Mouse (Mus musculus): ENCODE results near the gene Cib2. TPM values are rescaled to one million over a fixed set of nuclear protein-coding genes. Genes with fewer than 3 reads are reported as not detected.

Gene Cib2
- polyA plus RNA-seq, 1 experiment from 2014 or later = 43.2 TPM

- 60% methylated on average over 1 of the region's 1 CpGs for WGBS
- ATAC-seq (replicated peaks) = no peak
- H3K4me2 ChIP-seq = no peak overlapping the region
- no peak overlapping the region for H3K4me3 ChIP-seq
- H3K4me1 ChIP-seq = peaks cover 19% of the 10 kb centered on the region
- no peaks in the 10 kb centered on the region for H3K9me3 ChIP-seq
- no peak overlapping the region for H3K9ac ChIP-seq
- H3K27ac ChIP-seq = no peak overlapping the region
- H3K27me3 ChIP-seq (replicated peaks) = no peaks in the 10 kb centered on the region
- H3K36me3 ChIP-seq (replicated peaks) = no peaks in the 10 kb centered on the region
Observed at GRCm38 (mm10) chr9:54583712-54584111, 23.7 kb upstream of the Cib2 start.

GRCm38 (mm10) chr9:54571130-54571839 is 11.3 kb upstream of the Cib2 start:
- ATAC-seq (replicated peaks) = no peak
- H3K4me2 ChIP-seq = no peak overlapping the region
- H3K27me3 ChIP-seq (replicated peaks) = no peaks in the 10 kb centered on the region
- H3K9ac ChIP-seq = no peak overlapping the region
- H3K36me3 ChIP-seq (replicated peaks) = no peaks in the 10 kb centered on the region
- no peak overlapping the region for H3K4me3 ChIP-seq
- H3K9me3 ChIP-seq = no peaks in the 10 kb centered on the region
- WGBS = 84% methylated on average over 9 of the region's 9 CpGs
- H3K4me1 ChIP-seq = no peaks in the 10 kb centered on the region
- no peak overlapping the region for H3K27ac ChIP-seq

- no peaks in the 10 kb centered on the region for H3K4me1 ChIP-seq
- H3K4me2 ChIP-seq = no peak overlapping the region
- ATAC-seq (replicated peaks) = no peak
- H3K27me3 ChIP-seq (replicated peaks) = no peaks in the 10 kb centered on the region
- WGBS = 31% methylated on average over 2 of the region's 2 CpGs
- H3K9me3 ChIP-seq = no peaks in the 10 kb centered on the region
- H3K9ac ChIP-seq = no peak overlapping the region
- no peaks in the 10 kb centered on the region for H3K36me3 ChIP-seq (replicated peaks)
- H3K27ac ChIP-seq = no peak overlapping the region
- no peak overlapping the region for H3K4me3 ChIP-seq
Observed at GRCm38 (mm10) chr9:54568732-54569131, 8.7 kb upstream of the Cib2 start.

GRCm38 (mm10) chr9:54566958-54567357 is 6.9 kb upstream of the Cib2 start:
- WGBS = 71% methylated on average over 4 of the region's 4 CpGs
- H3K4me2 ChIP-seq = no peak overlapping the region
- no peaks in the 10 kb centered on the region for H3K4me1 ChIP-seq
- no peak overlapping the region for H3K9ac ChIP-seq
- H3K4me3 ChIP-seq = no peak overlapping the region
- ATAC-seq (replicated peaks) = no peak
- H3K27me3 ChIP-seq (replicated peaks) = no peaks in the 10 kb centered on the region
- H3K9me3 ChIP-seq = no peaks in the 10 kb centered on the region
- H3K36me3 ChIP-seq (replicated peaks) = no peaks in the 10 kb centered on the region
- H3K27ac ChIP-seq = no peak overlapping the region

GRCm38 (mm10) chr9:54560831-54561601 is 998 bp upstream of the Cib2 start:
- Histone ChIP-seq H3K9me3 (no peaks in the 10 kb centered on the region), H3K9ac (no peak overlapping the region), H3K4me1 (peaks cover 8% of the 10 kb centered on the region; the same call in 1 of the 2 replicates), H3K27ac (no peak overlapping the region), H3K4me2 (0 out of 2 replicates have a peak overlapping the region, but pooled peaks have one; percentile 77), H3K36me3 (replicated peaks) (no peaks in the 10 kb centered on the region), H3K4me3 (no peak overlapping the region), H3K27me3 (replicated peaks) (no peaks in the 10 kb centered on the region)
- WGBS = 89% methylated on average over 8 of the region's 8 CpGs
- no peak for ATAC-seq (replicated peaks)

- 76% methylated on average over 8 of the region's 8 CpGs for WGBS
- Histone ChIP-seq H3K4me2 (no peak overlapping the region), H3K27ac (no peak overlapping the region), H3K4me1 (peaks cover 8% of the 10 kb centered on the region; the same call in 1 of the 2 replicates), H3K4me3 (no peak overlapping the region), H3K9me3 (no peaks in the 10 kb centered on the region), H3K36me3 (replicated peaks) (no peaks in the 10 kb centered on the region), H3K9ac (no peak overlapping the region), H3K27me3 (replicated peaks) (no peaks in the 10 kb centered on the region)
- ATAC-seq (replicated peaks) = no peak
Observed at GRCm38 (mm10) chr9:54558731-54559130, 1.3 kb downstream of the Cib2 start.

GRCm38 (mm10) chr9:54555044-54555443 is 5.0 kb downstream of the Cib2 start:
- WGBS = 73% methylated on average over 2 of the region's 2 CpGs
- H3K4me2 ChIP-seq = no peak overlapping the region
- no peak overlapping the region for H3K27ac ChIP-seq
- no peak for ATAC-seq (replicated peaks)
- no peaks in the 10 kb centered on the region for H3K36me3 ChIP-seq (replicated peaks)
- no peaks in the 10 kb centered on the region for H3K9me3 ChIP-seq
- 0 out of 2 replicates have a peak, but pooled peaks cover 5% of the 10 kb centered on the region for H3K4me1 ChIP-seq
- H3K4me3 ChIP-seq = no peak overlapping the region
- no peak overlapping the region for H3K9ac ChIP-seq
- H3K27me3 ChIP-seq (replicated peaks) = no peaks in the 10 kb centered on the region

- Histone ChIP-seq H3K9me3 (no peaks in the 10 kb centered on the region), H3K4me3 (no peak overlapping the region), H3K4me2 (no peak overlapping the region), H3K9ac (no peak overlapping the region), H3K36me3 (replicated peaks) (no peaks in the 10 kb centered on the region), H3K4me1 (no peaks in the 10 kb centered on the region), H3K27me3 (replicated peaks) (no peaks in the 10 kb centered on the region), H3K27ac (no peak overlapping the region)
- WGBS = 32% methylated on average over 5 of the region's 5 CpGs
- ATAC-seq (replicated peaks) = no peak
Observed at GRCm38 (mm10) chr9:54552409-54552808, 7.6 kb downstream of the Cib2 start.

GRCm38 (mm10) chr9:54549433-54549832 is 10.6 kb downstream of the Cib2 start:
- WGBS = 87% methylated on average over 6 of the region's 6 CpGs
- no peak overlapping the region for H3K27ac ChIP-seq
- H3K27me3 ChIP-seq (replicated peaks) = no peaks in the 10 kb centered on the region
- ATAC-seq (replicated peaks) = no peak
- H3K4me2 ChIP-seq = no peak overlapping the region
- no peaks in the 10 kb centered on the region for H3K4me1 ChIP-seq
- H3K4me3 ChIP-seq = no peak overlapping the region
- no peaks in the 10 kb centered on the region for H3K9me3 ChIP-seq
- no peaks in the 10 kb centered on the region for H3K36me3 ChIP-seq (replicated peaks)
- no peak overlapping the region for H3K9ac ChIP-seq

- H3K36me3 ChIP-seq (replicated peaks) = no peaks in the 10 kb centered on the region
- H3K4me1 ChIP-seq = no peaks in the 10 kb centered on the region
- WGBS = 18% methylated on average over 5 of the region's 5 CpGs
- no peaks in the 10 kb centered on the region for H3K27me3 ChIP-seq (replicated peaks)
- no peak overlapping the region for H3K4me3 ChIP-seq
- ATAC-seq (replicated peaks) = no peak
- H3K9ac ChIP-seq = no peak overlapping the region
- H3K4me2 ChIP-seq = no peak overlapping the region
- H3K9me3 ChIP-seq = no peaks in the 10 kb centered on the region
- no peak overlapping the region for H3K27ac ChIP-seq
Observed at GRCm38 (mm10) chr9:54547536-54547935, 12.5 kb downstream of the Cib2 start.

- H3K4me1 ChIP-seq = no peaks in the 10 kb centered on the region
- no peak for ATAC-seq (replicated peaks)
- no peaks in the 10 kb centered on the region for H3K9me3 ChIP-seq
- H3K27ac ChIP-seq = no peak overlapping the region
- no peaks in the 10 kb centered on the region for H3K36me3 ChIP-seq (replicated peaks)
- no peak overlapping the region for H3K4me2 ChIP-seq
- no peaks in the 10 kb centered on the region for H3K27me3 ChIP-seq (replicated peaks)
- no peak overlapping the region for H3K9ac ChIP-seq
- H3K4me3 ChIP-seq = no peak overlapping the region
- WGBS = 92% methylated on average over 4 of the region's 4 CpGs
Observed at GRCm38 (mm10) chr9:54544954-54545315, 15.1 kb downstream of the Cib2 start.

GRCm38 (mm10) chr9:54544212-54544953 is 15.6 kb downstream of the Cib2 start:
- no peaks in the 10 kb centered on the region for H3K4me1 ChIP-seq
- H3K9ac ChIP-seq = no peak overlapping the region
- H3K27ac ChIP-seq = no peak overlapping the region
- no peak for ATAC-seq (replicated peaks)
- H3K9me3 ChIP-seq = no peaks in the 10 kb centered on the region
- H3K36me3 ChIP-seq (replicated peaks) = no peaks in the 10 kb centered on the region
- no peak overlapping the region for H3K4me2 ChIP-seq
- WGBS = 87% methylated on average over 9 of the region's 9 CpGs
- no peaks in the 10 kb centered on the region for H3K27me3 ChIP-seq (replicated peaks)
- H3K4me3 ChIP-seq = no peak overlapping the region
